Mouse (Mus musculus) lung, embryonic 15.5 days (tissue): ENCODE data around the gene Tfap2a. TPM values are rescaled to one million over a fixed set of nuclear protein-coding genes. Genes with fewer than 3 reads are reported as not detected.

Experiments
- ATAC-seq: fragments of 200-750 bp; cut with Nextera tagmentation; 2 replicates; pipeline ENCODE4 v1.8.0; 2017; ENCODE audit warnings: moderate number of reproducible peaks, borderline replicate concordance; ENCODE audit not compliant: low FRiP score, low TSS enrichment; ENCODE audit errors: extremely low read depth
- H3K27ac ChIP-seq: fragments of 300-500 bp; sonication (generic); 2 replicates; pipeline ENCODE4 v1.5.1; 2015; ENCODE audit warnings: moderate library complexity, mild to moderate bottlenecking, inconsistent platforms
- H3K27me3 ChIP-seq: fragments of 300-500 bp; sonication (generic); 2 replicates; pipeline ENCODE4 v1.6.1; 2015; ENCODE audit warnings: inconsistent platforms
- H3K36me3 ChIP-seq: fragments of 300-500 bp; sonication (generic); 2 replicates; pipeline ENCODE4 v1.6.1; 2015; ENCODE audit warnings: inconsistent platforms
- H3K4me1 ChIP-seq: fragments of 300-500 bp; sonication (generic); 2 replicates; pipeline ENCODE4 v1.6.1; 2015; ENCODE audit warnings: inconsistent platforms
- H3K4me2 ChIP-seq: fragments of 300-500 bp; sonication (generic); 2 replicates; pipeline ENCODE4 v1.6.1; 2015; ENCODE audit warnings: inconsistent platforms, mild to moderate bottlenecking, moderate library complexity
- H3K4me3 ChIP-seq: fragments of 300-500 bp; sonication (generic); 2 replicates; pipeline ENCODE4 v1.5.1; 2015; ENCODE audit warnings: mild to moderate bottlenecking, inconsistent platforms
- H3K9ac ChIP-seq: fragments of 300-500 bp; sonication (generic); 2 replicates; pipeline ENCODE4 v1.6.1; 2015; ENCODE audit warnings: inconsistent platforms
- H3K9me3 ChIP-seq: fragments of 300-500 bp; sonication (generic); 2 replicates; pipeline ENCODE4 v1.6.1; 2016; ENCODE audit warnings: inconsistent platforms
- WGBS: fragments of 180-500 bp; shearing (Covaris S2); methylation state at CpG from one replicate; pipeline ENCODE4 v1.1.7; 2015; 5-methylcytosine and 5-hydroxymethylcytosine counted together
- polyA plus RNA-seq: library from polyadenylated mRNA; unstranded; fragments of >200 nt; fragmentation: Nextera tagmentation; extraction: Ambion mirVana; gene quantifications from 2 replicates; pipeline ENCODE4 v1.2.1, GENCODE M21; 2015

Gene Tfap2a
- polyA plus RNA-seq, 1 experiment from 2014 or later = 0.20 TPM

- no peak for ATAC-seq
- H3K4me1 ChIP-seq = peaks cover 8% of the 10 kb centered on the region; the same call in 1 of the 2 replicates
- no peaks in the 10 kb centered on the region for H3K9me3 ChIP-seq
- no peak overlapping the region for H3K4me2 ChIP-seq
- 0% methylated on average over 7 of the region's 7 CpGs for WGBS
- peaks cover 100% of the 10 kb centered on the region for H3K27me3 ChIP-seq
- H3K9ac ChIP-seq = no peak overlapping the region
- no peak overlapping the region for H3K27ac ChIP-seq
- no peak overlapping the region for H3K4me3 ChIP-seq
- no peaks in the 10 kb centered on the region for H3K36me3 ChIP-seq
Observed at GRCm38 (mm10) chr13:40741436-40741835, 3.3 kb upstream of the Tfap2a start.

- no peak for ATAC-seq
- H3K9me3 ChIP-seq = no peaks in the 10 kb centered on the region
- WGBS = 1% methylated on average over 19 of the region's 19 CpGs
- peaks cover 100% of the 10 kb centered on the region for H3K27me3 ChIP-seq
- no peak overlapping the region for H3K4me2 ChIP-seq
- no peak overlapping the region for H3K4me3 ChIP-seq
- H3K27ac ChIP-seq = no peak overlapping the region
- H3K36me3 ChIP-seq = no peaks in the 10 kb centered on the region
- H3K9ac ChIP-seq = no peak overlapping the region
- peaks cover 8% of the 10 kb centered on the region; the same call in 1 of the 2 replicates for H3K4me1 ChIP-seq
Observed at GRCm38 (mm10) chr13:40740727-40741360, 2.7 kb upstream of the Tfap2a start.

- H3K4me3 ChIP-seq = no peak overlapping the region
- 3% methylated on average over 10 of the region's 10 CpGs for WGBS
- no peak for ATAC-seq
- no peaks in the 10 kb centered on the region for H3K36me3 ChIP-seq
- H3K9ac ChIP-seq = no peak overlapping the region
- peaks cover 8% of the 10 kb centered on the region; the same call in 1 of the 2 replicates for H3K4me1 ChIP-seq
- H3K27me3 ChIP-seq = peaks cover 100% of the 10 kb centered on the region
- no peaks in the 10 kb centered on the region for H3K9me3 ChIP-seq
- no peak overlapping the region for H3K4me2 ChIP-seq
- H3K27ac ChIP-seq = no peak overlapping the region
Observed at GRCm38 (mm10) chr13:40739901-40740300, 1.7 kb upstream of the Tfap2a start.

- no peak overlapping the region for H3K9ac ChIP-seq
- no peak overlapping the region for H3K27ac ChIP-seq
- no peaks in the 10 kb centered on the region for H3K36me3 ChIP-seq
- no peaks in the 10 kb centered on the region for H3K9me3 ChIP-seq
- peaks cover 6% of the 10 kb centered on the region; the same call in 1 of the 2 replicates for H3K4me1 ChIP-seq
- H3K4me2 ChIP-seq = no peak overlapping the region
- ATAC-seq = no peak
- H3K27me3 ChIP-seq = peaks cover 100% of the 10 kb centered on the region
- WGBS = under 1% methylated on average over 17 of the region's 17 CpGs
- no peak overlapping the region for H3K4me3 ChIP-seq
Observed at GRCm38 (mm10) chr13:40739121-40739650, 1.0 kb upstream of the Tfap2a start.

- peak; percentile 32; the same call in 1 of the 2 replicates for ATAC-seq
Observed at GRCm38 (mm10) chr13:40737761-40738160, 415 bp downstream of the Tfap2a start.

GRCm38 (mm10) chr13:40737099-40737498, 1.1 kb downstream of the Tfap2a start:
- Histone ChIP-seq H3K27ac (no peak overlapping the region), H3K36me3 (no peaks in the 10 kb centered on the region), H3K9me3 (no peaks in the 10 kb centered on the region), H3K4me1 (peaks cover 24% of the 10 kb centered on the region), H3K9ac (no peak overlapping the region), H3K4me2 (no peak overlapping the region), H3K4me3 (no peak overlapping the region), H3K27me3 (peaks cover 100% of the 10 kb centered on the region)
- WGBS = 10% methylated on average over 15 of the region's 15 CpGs
- no peak for ATAC-seq

More at GRCm38 (mm10) chr13:40737761-40738160, 415 bp downstream of the Tfap2a start:
- peaks cover 20% of the 10 kb centered on the region for H3K4me1 ChIP-seq
- no peak overlapping the region for H3K27ac ChIP-seq
- H3K9me3 ChIP-seq = no peaks in the 10 kb centered on the region
- WGBS = under 1% methylated on average over 22 of the region's 22 CpGs
- no peak overlapping the region for H3K4me3 ChIP-seq
- peaks cover 100% of the 10 kb centered on the region for H3K27me3 ChIP-seq
- H3K9ac ChIP-seq = no peak overlapping the region
- H3K36me3 ChIP-seq = no peaks in the 10 kb centered on the region
- H3K4me2 ChIP-seq = no peak overlapping the region

- ATAC-seq = no peak
- Histone ChIP-seq H3K4me1 (peaks cover 33% of the 10 kb centered on the region), H3K27me3 (peaks cover 100% of the 10 kb centered on the region), H3K4me2 (peak overlapping the region; percentile 43; the same call in 1 of the 2 replicates), H3K9me3 (no peaks in the 10 kb centered on the region), H3K9ac (no peak overlapping the region), H3K36me3 (no peaks in the 10 kb centered on the region), H3K27ac (no peak overlapping the region), H3K4me3 (peak overlapping the region; percentile 17)
- WGBS = 19% methylated on average over 19 of the region's 19 CpGs
Observed at GRCm38 (mm10) chr13:40736107-40736780, 1.9 kb downstream of the Tfap2a start.

GRCm38 (mm10) chr13:40735416-40736106, 2.6 kb downstream of the Tfap2a start:
- H3K4me1 ChIP-seq = peaks cover 36% of the 10 kb centered on the region
- H3K4me3 ChIP-seq = peak overlapping the region; percentile 17
- H3K27ac ChIP-seq = no peak overlapping the region
- no peak overlapping the region for H3K9ac ChIP-seq
- WGBS = 9% methylated on average over 17 of the region's 17 CpGs
- peaks cover 99% of the 10 kb centered on the region for H3K27me3 ChIP-seq
- H3K36me3 ChIP-seq = no peaks in the 10 kb centered on the region
- no peak for ATAC-seq
- H3K9me3 ChIP-seq = no peaks in the 10 kb centered on the region
- peak overlapping the region; percentile 43 for H3K4me2 ChIP-seq

GRCm38 (mm10) chr13:40734316-40734965, 3.7 kb downstream of the Tfap2a start:
- H3K9ac ChIP-seq = no peak overlapping the region
- H3K27ac ChIP-seq = no peak overlapping the region
- H3K27me3 ChIP-seq = peaks cover 98% of the 10 kb centered on the region
- WGBS = under 1% methylated on average over 33 of the region's 33 CpGs
- no peaks in the 10 kb centered on the region for H3K9me3 ChIP-seq
- H3K4me3 ChIP-seq = peak overlapping the region; percentile 30
- ATAC-seq = no peak
- H3K4me1 ChIP-seq = peaks cover 39% of the 10 kb centered on the region
- no peaks in the 10 kb centered on the region for H3K36me3 ChIP-seq
- peak overlapping the region; percentile 59 for H3K4me2 ChIP-seq

GRCm38 (mm10) chr13:40733542-40734151, 4.5 kb downstream of the Tfap2a start:
- H3K27ac ChIP-seq = no peak overlapping the region
- H3K4me1 ChIP-seq = peaks cover 40% of the 10 kb centered on the region
- H3K9ac ChIP-seq = no peak overlapping the region
- under 1% methylated on average over 37 of the region's 38 CpGs for WGBS
- H3K4me3 ChIP-seq = peak overlapping the region; percentile 30
- H3K9me3 ChIP-seq = no peaks in the 10 kb centered on the region
- H3K4me2 ChIP-seq = peak overlapping the region; percentile 59
- peaks cover 98% of the 10 kb centered on the region for H3K27me3 ChIP-seq
- no peaks in the 10 kb centered on the region for H3K36me3 ChIP-seq
- no peak for ATAC-seq
